Mouse (Mus musculus) cerebellum, adult 8-10 months (tissue): ENCODE data around the gene Sprtn.
A peak's percentile ranks its signal among the peaks of the same experiment; 100 is the strongest.

ENCODE experiments used
- DNase-seq: peaks from one replicate; pipeline ENCODE4 v3.0.0; 2022

Sprtn gene

GRCm38 (mm10) chr8:124947865-124948732 is 50.4 kb downstream of the Sprtn start:
- DNase-seq = peak; percentile 59

- DNase-seq = peak; percentile 40
Observed at GRCm38 (mm10) chr8:124948733-124949111, 51.0 kb downstream of the Sprtn start.

- peak; percentile 72 for DNase-seq
Observed at GRCm38 (mm10) chr8:124949209-124950068, 51.8 kb downstream of the Sprtn start, which contains the start of gene Egln1. Egln1 (minus strand) TSS chr8:124949324.

GRCm38 (mm10) chr8:124950069-124950456 is 52.4 kb downstream of the Sprtn start:
- DNase-seq = no peak

GRCm38 (mm10) chr8:124950865-124951264 is 53.2 kb downstream of the Sprtn start:
- DNase-seq = no peak

GRCm38 (mm10) chr8:124953188-124953587 is 55.5 kb downstream of the Sprtn start:
- DNase-seq = no peak

- no peak for DNase-seq
Observed at GRCm38 (mm10) chr8:124954572-124955082, 56.9 kb downstream of the Sprtn start.
